7 mouse cellular contexts compared by ENCODE assay signal in genomic region chr1:87621858-87622279, GRCm38 (mm10). TPM values are rescaled to one million over a fixed set of nuclear protein-coding genes. Genes with fewer than 3 reads are reported as not detected.
DNase-seq lines count a peak whose midpoint lies in the region; ATAC-seq and TF ChIP-seq lines count a peak whose summit lies in the region.

No protein-coding gene starts in this region.

- no peak for ATAC-seq in kidney, embryonic 15.5 days (replicated peaks; ENCODE audit: low FRiP score)
- peak; percentile 16 for ATAC-seq in CD4-positive, CD25-positive, alpha-beta regulatory T cell, adult 4 months
- ATAC-seq in liver, embryonic 14.5 days (ENCODE audit: insufficient read depth), result no peak
- ATAC-seq in midbrain, embryonic 15.5 days (replicated peaks), result no peak
- no peak for ATAC-seq in forebrain, embryonic 11.5 days (replicated peaks; ENCODE audit: low FRiP score)

- no peak for DNase-seq in kidney, adult 18-20 months
- peak; percentile 66 to 72 for DNase-seq in B cell, adult 2 months
- no peak for DNase-seq in liver, embryonic 14.5 days (ENCODE audit: low read depth in 3 of 3, low spot score in 3 of 3)
- no peak for DNase-seq in forebrain, embryonic 11.5 days (ENCODE audit: low spot score)

- H3K4me2 ChIP-seq in kidney, embryonic 15.5 days, result peak overlapping the region; percentile 39
- H3K4me2 ChIP-seq in liver, embryonic 14.5 days (ENCODE audit: low read depth), result peak overlapping the region; percentile 72
- H3K4me2 ChIP-seq in midbrain, embryonic 15.5 days, result no peak overlapping the region
- no peak overlapping the region for H3K4me2 ChIP-seq in forebrain, embryonic 11.5 days (ENCODE audit: low read depth, low read length, severe bottlenecking)

- H3K4me1 ChIP-seq in kidney, embryonic 15.5 days, result peaks cover 5% of the 10 kb centered on the region; the same call in 1 of the 2 replicates
- H3K4me1 ChIP-seq in liver, embryonic 14.5 days (replicated peaks; ENCODE audit: control insufficient read depth in 2 of 2, insufficient read depth in 2 of 2, low read length in 1 of 2), result peaks cover 31 to 57% of the 10 kb centered on the region in 2 experiments
- H3K4me1 ChIP-seq in midbrain, embryonic 15.5 days, result no peaks in the 10 kb centered on the region
- H3K4me1 ChIP-seq in forebrain, embryonic 11.5 days (replicated peaks; ENCODE audit: control insufficient read depth, insufficient read depth, low read length), result no peaks in the 10 kb centered on the region

- TF ChIP-seq EP300 in liver, embryonic 14.5 days (IDR thresholded peaks at IDR 0.05; ENCODE audit: low read depth), result no peak

- no peaks in the 10 kb centered on the region for H3K36me3 ChIP-seq in kidney, embryonic 15.5 days
- no peaks in the 10 kb centered on the region for H3K36me3 ChIP-seq in liver, embryonic 14.5 days (replicated peaks; ENCODE audit: control insufficient read depth, insufficient read depth, low read depth)
- H3K36me3 ChIP-seq in midbrain, embryonic 15.5 days (replicated peaks), result no peaks in the 10 kb centered on the region
- H3K36me3 ChIP-seq in forebrain, embryonic 11.5 days (ENCODE audit: control insufficient read depth, insufficient read depth, low read length), result no peaks in the 10 kb centered on the region

- WGBS in kidney, embryonic 15.5 days, result 52% methylated on average over 3 of the region's 3 CpGs
- WGBS in liver, embryonic 14.5 days (ENCODE audit: insufficient replicate concordance), result 35% methylated on average over 3 of the region's 3 CpGs
- WGBS in midbrain, embryonic 15.5 days, result 51% methylated on average over 3 of the region's 3 CpGs
- WGBS in forebrain, embryonic 11.5 days, result 73% methylated on average over 3 of the region's 3 CpGs

- no peak for TF ChIP-seq CTCF in liver, embryonic 14.5 days (IDR thresholded peaks at IDR 0.05; ENCODE audit: low read depth)

- H3K27me3 ChIP-seq in kidney, embryonic 15.5 days, result no peaks in the 10 kb centered on the region
- H3K27me3 ChIP-seq in liver, embryonic 14.5 days (ENCODE audit: control insufficient read depth, insufficient read depth, low read length), result no peaks in the 10 kb centered on the region
- H3K27me3 ChIP-seq in midbrain, embryonic 15.5 days (replicated peaks), result no peaks in the 10 kb centered on the region
- H3K27me3 ChIP-seq in forebrain, embryonic 11.5 days (ENCODE audit: control insufficient read depth, insufficient read depth, low read length), result no peaks in the 10 kb centered on the region

- no peak overlapping the region for H3K9ac ChIP-seq in kidney, embryonic 15.5 days
- peak overlapping the region; percentile 27; the same call in 1 of the 2 replicates for H3K9ac ChIP-seq in liver, embryonic 14.5 days (replicated peaks)
- no peak overlapping the region for H3K9ac ChIP-seq in midbrain, embryonic 15.5 days
- no peak overlapping the region for H3K9ac ChIP-seq in forebrain, embryonic 11.5 days (ENCODE audit: low read length)

- no peaks in the 10 kb centered on the region for H3K9me3 ChIP-seq in kidney, embryonic 15.5 days (replicated peaks)
- no peaks in the 10 kb centered on the region for H3K9me3 ChIP-seq in liver, embryonic 14.5 days (ENCODE audit: control insufficient read depth, low read length)
- no peaks in the 10 kb centered on the region for H3K9me3 ChIP-seq in midbrain, embryonic 15.5 days
- no peaks in the 10 kb centered on the region for H3K9me3 ChIP-seq in forebrain, embryonic 11.5 days (ENCODE audit: control insufficient read depth, low read length)

- no peak overlapping the region for H3K27ac ChIP-seq in kidney, embryonic 15.5 days
- no peak overlapping the region for H3K27ac ChIP-seq in liver, embryonic 14.5 days
- H3K27ac ChIP-seq in midbrain, embryonic 15.5 days, result no peak overlapping the region
- H3K27ac ChIP-seq in forebrain, embryonic 11.5 days (ENCODE audit: low read depth, low read length), result no peak overlapping the region

- peak overlapping the region; percentile 33 for H3K4me3 ChIP-seq in kidney, embryonic 15.5 days (replicated peaks)
- peak overlapping the region; percentile 55 to 65 for H3K4me3 ChIP-seq in liver, embryonic 14.5 days (ENCODE audit: insufficient read depth in 1 of 2, low read depth in 2 of 2, low read length in 2 of 2)
- no peak overlapping the region for H3K4me3 ChIP-seq in midbrain, embryonic 15.5 days
- H3K4me3 ChIP-seq in forebrain, embryonic 11.5 days (ENCODE audit: low read depth, low read length), result no peak overlapping the region

RNA-seq across cellular contexts. Expression of gene Inpp5d, which starts 1.8 kb away (rescaled TPM):
- polyA plus RNA-seq in kidney, embryonic 15.5 days (2015; fragmentation: Nextera tagmentation; extraction: Ambion mirVana), result 8.8 and 10.2 TPM in 2 replicates
- polyA plus RNA-seq in CD4-positive, CD25-positive, alpha-beta regulatory T cell, adult 4 months (2017; shearing (Covaris generic)), result 100 to 1,000 TPM; 145 to 167 TPM
- 5.7 and 9.3 TPM in 2 replicates for polyA plus RNA-seq in liver, embryonic 14.5 days (2012; rRNA removed)
- polyA plus RNA-seq in liver, embryonic 14.5 days (2014; fragmentation: Nextera tagmentation; extraction: Ambion mirVana), result 11.1 and 13.0 TPM in 2 replicates
- polyA plus RNA-seq in midbrain, embryonic 15.5 days (2015; fragmentation: Nextera tagmentation; extraction: Ambion mirVana), result 4.8 and 5.4 TPM in 2 replicates
- polyA plus RNA-seq in forebrain, embryonic 11.5 days (2014; fragmentation: Nextera tagmentation; extraction: Ambion mirVana), result 3.6 and 5.0 TPM in 2 replicates

RNA-seq across cellular contexts. Expression of gene Ngef, which starts 48.2 kb away (rescaled TPM):
- polyA plus RNA-seq in kidney, embryonic 15.5 days (2015; fragmentation: Nextera tagmentation; extraction: Ambion mirVana), result 1.6 and 2.2 TPM in 2 replicates
- polyA plus RNA-seq in CD4-positive, CD25-positive, alpha-beta regulatory T cell, adult 4 months (2017; shearing (Covaris generic)), result not detected
- 2.8 and 3.4 TPM in 2 replicates for polyA plus RNA-seq in liver, embryonic 14.5 days (2012; rRNA removed)
- polyA plus RNA-seq in liver, embryonic 14.5 days (2014; fragmentation: Nextera tagmentation; extraction: Ambion mirVana), result 2.9 and 3.8 TPM in 2 replicates
- polyA plus RNA-seq in midbrain, embryonic 15.5 days (2015; fragmentation: Nextera tagmentation; extraction: Ambion mirVana), result 22.1 and 24.4 TPM in 2 replicates
- polyA plus RNA-seq in forebrain, embryonic 11.5 days (2014; fragmentation: Nextera tagmentation; extraction: Ambion mirVana), result 2.3 and 2.5 TPM in 2 replicates

Comparison
In these comparisons a context has a peak if more than half of its experiments do, and no peak if none do; other contexts are left out.
1. H3K4me2 ChIP-seq: peak in kidney, embryonic 15.5 days (single experiment) and liver, embryonic 14.5 days (single experiment); none in midbrain, embryonic 15.5 days (single experiment) and forebrain, embryonic 11.5 days (single experiment).
2. H3K4me3 ChIP-seq: peak in kidney, embryonic 15.5 days (single experiment) and liver, embryonic 14.5 days (2 of 2); none in midbrain, embryonic 15.5 days (single experiment) and forebrain, embryonic 11.5 days (single experiment).
3. DNase-seq: peak in B cell, adult 2 months (2 of 2); none in kidney, adult 18-20 months (single experiment), liver, embryonic 14.5 days (0 of 3) and forebrain, embryonic 11.5 days (single experiment).
4. RNA of gene Inpp5d, which starts 1.8 kb away (polyA plus RNA-seq): 145 to 167 TPM in CD4-positive, CD25-positive, alpha-beta regulatory T cell, adult 4 months; 5.7 to 13.0 TPM in liver, embryonic 14.5 days, 8.8 to 10.2 TPM in kidney, embryonic 15.5 days, 4.8 to 5.4 TPM in midbrain, embryonic 15.5 days and 3.6 to 5.0 TPM in forebrain, embryonic 11.5 days; every median in the first group is over 10 times any median in the second.